Mouse (Mus musculus) layer of hippocampus, postnatal 25 days (tissue): ENCODE measurements around the gene Polr2a. TPM values are rescaled to one million over a fixed set of nuclear protein-coding genes. Genes with fewer than 3 reads are reported as not detected.
"Not testable (repeated sequence)": the region's sequence is repeated elsewhere in the genome, so short reads cannot be mapped to it uniquely, and the experiment has no call there.

Experiments
- DNase-seq, 2 experiments: peaks; one replicate each; pipeline ENCODE4 v3.0.0; 2022; ENCODE audit warnings: mixed read lengths in 2 of 2, low spot score in 1 of 2; ENCODE audit errors: extremely low spot score in 1 of 2
- total RNA-seq, 2 experiments: library from RNA; stranded (reverse); gene quantifications; 2 replicates each; pipeline ENCODE4 v1.2.3; 2021

Gene Polr2a
- total RNA-seq, 2 experiments from 2014 or later, result 58.6 to 69.5 TPM

- DNase-seq, result no peak
Measured at GRCm38 (mm10) chr11:69757303-69758089, 941 bp downstream of the Polr2a start.

GRCm38 (mm10) chr11:69754701-69755100, 3.7 kb downstream of the Polr2a start:
- DNase-seq, result no peak

GRCm38 (mm10) chr11:69754233-69754632, 4.2 kb downstream of the Polr2a start:
- DNase-seq, result no peak

GRCm38 (mm10) chr11:69752686-69753085, 5.8 kb downstream of the Polr2a start:
- no peak for DNase-seq

GRCm38 (mm10) chr11:69751635-69752034, 6.8 kb downstream of the Polr2a start:
- DNase-seq, result no peak

- DNase-seq, result not testable (repeated sequence)
Measured at GRCm38 (mm10) chr11:69731408-69731807, 27.0 kb downstream of the Polr2a start.

- DNase-seq, result peak in 1 of 2 experiments; percentile 50
Measured at GRCm38 (mm10) chr11:69729063-69729462, 29.4 kb downstream of the Polr2a start.

GRCm38 (mm10) chr11:69725951-69726350, 32.5 kb downstream of the Polr2a start:
- no peak for DNase-seq

- DNase-seq, result no peak
Measured at GRCm38 (mm10) chr11:69723074-69723473, 35.4 kb downstream of the Polr2a start.

- DNase-seq, result no peak
Measured at GRCm38 (mm10) chr11:69720852-69721251, 37.6 kb downstream of the Polr2a start.

GRCm38 (mm10) chr11:69719423-69719822, 39.0 kb downstream of the Polr2a start:
- DNase-seq, result no peak

GRCm38 (mm10) chr11:69718661-69719060, 39.8 kb downstream of the Polr2a start:
- DNase-seq, result no peak

GRCm38 (mm10) chr11:69716953-69717352, 41.5 kb downstream of the Polr2a start:
- no peak for DNase-seq

- no peak for DNase-seq
Measured at GRCm38 (mm10) chr11:69715929-69716328, 42.5 kb downstream of the Polr2a start.

GRCm38 (mm10) chr11:69715482-69715881, 43.0 kb downstream of the Polr2a start:
- peak in 1 of 2 experiments; percentile 32 for DNase-seq

- no peak for DNase-seq
Measured at GRCm38 (mm10) chr11:69714636-69715329, 43.7 kb downstream of the Polr2a start.

GRCm38 (mm10) chr11:69712954-69713672, 45.3 kb downstream of the Polr2a start:
- no peak for DNase-seq

GRCm38 (mm10) chr11:69711082-69711481, 47.4 kb downstream of the Polr2a start:
- no peak for DNase-seq

- no peak for DNase-seq
Measured at GRCm38 (mm10) chr11:69710470-69710869, 48.0 kb downstream of the Polr2a start.

- DNase-seq, result no peak
Measured at GRCm38 (mm10) chr11:69709554-69710446, 48.6 kb downstream of the Polr2a start.
